Mouse (Mus musculus) cerebellum, postnatal 14 days (tissue): ENCODE measurements around the gene Gapvd1.
"Not testable (repeated sequence)": the region's sequence is repeated elsewhere in the genome, so short reads cannot be mapped to it uniquely, and the experiment has no call there.

Experiments
- DNase-seq, 2 experiments: peaks; one replicate each; pipeline ENCODE4 v3.0.0; 2021; ENCODE audit warnings: mixed read lengths in 2 of 2

Gene Gapvd1

GRCm38 (mm10) chr2:34771368-34772226 is 16.6 kb upstream of the Gapvd1 start, which contains the start of gene Hspa5:
Hspa5 (plus strand) TSS chr2:34771970.
- peak; percentile 97 to 98 for DNase-seq

GRCm38 (mm10) chr2:34770951-34771350 is 15.9 kb upstream of the Gapvd1 start:
- DNase-seq = no peak

GRCm38 (mm10) chr2:34770049-34770448 is 15.0 kb upstream of the Gapvd1 start:
- no peak for DNase-seq

GRCm38 (mm10) chr2:34764801-34765200 is 9.8 kb upstream of the Gapvd1 start:
- no peak for DNase-seq

GRCm38 (mm10) chr2:34762872-34763271 is 7.8 kb upstream of the Gapvd1 start:
- DNase-seq = no peak

GRCm38 (mm10) chr2:34762174-34762573 is 7.1 kb upstream of the Gapvd1 start:
- no peak for DNase-seq

- DNase-seq = not testable (repeated sequence)
These were observed 6.2 kb upstream of the Gapvd1 start for GRCm38 (mm10) chr2:34761272-34761671.

- DNase-seq = no peak
These were observed 2.3 kb upstream of the Gapvd1 start for GRCm38 (mm10) chr2:34757341-34757740.

GRCm38 (mm10) chr2:34753811-34754550 is 1.1 kb downstream of the Gapvd1 start:
- peak; percentile 93 to 95 for DNase-seq

- no peak for DNase-seq
These were observed 4.8 kb downstream of the Gapvd1 start for GRCm38 (mm10) chr2:34750245-34750644.

- no peak for DNase-seq
These were observed 6.6 kb downstream of the Gapvd1 start for GRCm38 (mm10) chr2:34748479-34748878.

GRCm38 (mm10) chr2:34745673-34746072 is 9.4 kb downstream of the Gapvd1 start:
- no peak for DNase-seq

GRCm38 (mm10) chr2:34744476-34744875 is 10.6 kb downstream of the Gapvd1 start:
- no peak for DNase-seq

GRCm38 (mm10) chr2:34742675-34743074 is 12.4 kb downstream of the Gapvd1 start:
- DNase-seq = no peak

- DNase-seq = no peak
These were observed 13.5 kb downstream of the Gapvd1 start for GRCm38 (mm10) chr2:34741390-34742159.

GRCm38 (mm10) chr2:34739684-34740391 is 15.2 kb downstream of the Gapvd1 start:
- no peak for DNase-seq

- no peak for DNase-seq
These were observed 17.1 kb downstream of the Gapvd1 start for GRCm38 (mm10) chr2:34737911-34738310.

- no peak for DNase-seq
These were observed 18.4 kb downstream of the Gapvd1 start for GRCm38 (mm10) chr2:34736626-34737025.

- no peak for DNase-seq
These were observed 27.8 kb downstream of the Gapvd1 start for GRCm38 (mm10) chr2:34727045-34727728.

GRCm38 (mm10) chr2:34725269-34725668 is 29.8 kb downstream of the Gapvd1 start:
- DNase-seq = no peak

- DNase-seq = no peak
These were observed 36.8 kb downstream of the Gapvd1 start for GRCm38 (mm10) chr2:34718196-34718595.

GRCm38 (mm10) chr2:34711904-34712303 is 43.1 kb downstream of the Gapvd1 start:
- DNase-seq = no peak
